Mouse (Mus musculus): ENCODE measurements around the gene Sema3b.

DNA sequence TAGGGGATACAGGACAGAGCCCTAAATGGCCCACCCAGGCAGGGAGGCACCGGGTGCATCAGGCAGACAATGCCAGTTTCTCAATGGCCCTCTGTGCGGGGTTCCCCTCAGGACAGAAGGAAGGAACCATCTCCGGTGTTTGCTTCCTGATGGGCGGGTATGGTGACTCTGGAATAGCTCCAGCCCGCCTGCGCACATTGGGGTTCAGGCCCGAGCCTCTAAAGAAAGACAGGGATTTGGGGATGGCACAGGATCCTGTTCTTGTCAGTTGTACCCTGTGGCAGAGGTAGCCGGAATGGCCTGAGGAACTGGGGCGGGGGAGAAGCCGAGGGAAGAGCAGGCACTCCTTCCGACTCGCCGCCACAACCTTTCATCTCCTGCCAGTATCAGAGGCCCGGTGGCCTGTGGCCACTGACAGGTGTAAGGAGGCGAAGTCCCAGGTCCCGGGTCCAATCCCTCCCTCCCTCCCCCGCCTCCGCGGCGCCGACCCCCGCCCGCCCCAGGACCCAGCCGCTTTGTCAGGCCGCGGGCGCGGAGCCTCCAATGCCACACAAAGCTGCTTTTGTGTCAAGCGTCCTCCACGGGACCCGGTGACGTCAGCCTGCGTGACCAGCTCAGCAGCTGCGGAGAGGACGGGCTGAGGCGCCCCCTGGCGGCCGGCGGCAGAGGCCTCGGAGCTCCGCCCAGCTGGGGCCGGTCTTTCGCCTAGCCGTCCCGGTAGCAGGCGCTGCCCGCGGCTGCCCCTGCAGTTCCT lies 3.3 kb upstream of the Sema3b start:
- TF ChIP-seq GATA1 (IDR thresholded peaks at IDR 0.05; ENCODE audit: low read length) (no peak), TAL1 (IDR thresholded peaks at IDR 0.05; ENCODE audit: low read length) (no peak)

All from erythroblast, embryonic 14.5 days (primary cell).